Mouse (Mus musculus) brown adipose tissue, adult 24 weeks (tissue): ENCODE measurements around the gene 2610021A01Rik. TPM values are rescaled to one million over a fixed set of nuclear protein-coding genes. Genes with fewer than 3 reads are reported as not detected.
"Not testable (repeated sequence)": the region's sequence is repeated elsewhere in the genome, so short reads cannot be mapped to it uniquely, and the experiment has no call there.

Experiments
- H3K27ac ChIP-seq: fragments of 200-500 bp; replicated peaks from 2 replicates; pipeline ENCODE4 v1.5.1; 2012; ENCODE audit warnings: low read depth, mild to moderate bottlenecking, low read length
- H3K4me1 ChIP-seq: fragments of 200-500 bp; 2 replicates; pipeline ENCODE4 v1.6.1; 2012; ENCODE audit warnings: low read length, mixed read lengths; ENCODE audit not compliant: control insufficient read depth, insufficient read depth, insufficient read length
- H3K4me3 ChIP-seq: fragments of 200-500 bp; 2 replicates; pipeline ENCODE4 v1.5.1; 2012; ENCODE audit warnings: low read depth, mild to moderate bottlenecking, low read length, moderate library complexity; ENCODE audit not compliant: insufficient read depth
- polyA plus RNA-seq: library from polyadenylated mRNA; stranded (reverse); fragments of >200 nt; gene quantifications from 2 replicates; pipeline ENCODE4 v1.2.4, GENCODE M21; 2012; ENCODE audit not compliant: missing spikeins, insufficient read depth, insufficient read length

The 2610021A01Rik gene
- 5.0 and 7.3 TPM in 2 replicates for polyA plus RNA-seq

DNA sequence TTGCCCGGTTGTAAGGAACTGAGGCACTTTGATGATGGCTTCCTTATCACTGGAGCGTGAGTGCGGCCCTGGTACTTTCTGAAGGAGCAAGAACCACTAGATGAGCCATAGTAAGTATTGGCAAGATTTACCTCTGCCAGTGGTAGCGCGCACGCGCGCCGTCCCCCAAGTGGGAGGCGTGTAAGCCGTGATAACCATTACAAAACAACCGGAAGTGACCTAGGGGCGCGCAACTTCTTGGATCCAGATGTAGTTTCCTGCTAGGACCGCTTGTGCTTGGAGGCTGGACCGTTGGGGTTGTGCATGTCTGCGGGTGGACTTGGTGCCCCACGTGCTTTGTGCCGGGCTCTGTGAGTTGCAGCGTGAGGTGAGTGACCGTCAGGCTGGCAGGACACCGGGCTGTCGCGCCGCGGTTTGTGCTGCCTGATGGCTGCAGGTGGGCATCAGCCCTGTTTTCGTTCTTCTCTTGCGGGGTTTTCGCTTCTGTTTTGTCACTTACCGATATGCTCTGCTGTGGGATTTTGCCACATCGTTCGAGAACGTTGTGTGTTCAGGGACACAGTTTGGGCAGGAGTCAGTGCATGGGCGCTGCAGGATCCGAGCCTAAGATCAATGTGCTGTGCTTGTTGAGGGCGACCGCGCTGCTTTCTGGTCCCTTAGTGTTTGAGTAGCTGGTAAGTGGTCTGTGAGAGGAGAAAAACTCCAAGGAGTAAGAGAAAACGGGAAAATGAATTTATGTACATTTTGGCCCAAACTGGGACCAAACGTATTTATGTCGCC is at the start of gene 2610021A01Rik:
TSS of gene 2610021A01Rik (plus strand) at position 197 of the 780 bp plus-strand sequence.
- no peaks in the 10 kb centered on the region; the same call in 1 of the 2 replicates for H3K4me1 ChIP-seq
- peak within 1 kb of the TSS; percentile 53 for H3K27ac ChIP-seq

DNA sequence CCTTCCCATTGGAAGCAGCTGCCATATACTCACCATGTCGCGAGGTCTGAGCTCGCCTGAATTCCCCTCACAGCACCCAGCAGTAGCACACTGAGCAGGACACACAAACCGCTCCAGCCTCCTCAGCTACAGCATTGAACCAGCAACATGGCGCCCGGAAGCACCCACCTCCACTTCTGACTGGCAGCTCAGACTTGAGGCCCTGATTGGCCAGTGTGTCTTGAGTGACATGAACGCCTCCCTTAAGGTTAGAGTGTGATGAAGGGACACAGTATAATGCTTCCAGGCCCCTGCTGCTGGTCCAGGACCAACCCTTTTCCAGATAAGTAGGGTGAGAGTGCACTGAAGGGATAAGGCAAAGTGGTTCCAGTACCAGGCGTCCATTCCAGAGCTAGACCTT is 38.3 kb upstream of the 2610021A01Rik start:
- no peak overlapping the region for H3K4me3 ChIP-seq
- no peak overlapping the region for H3K27ac ChIP-seq
- no peaks in the 10 kb centered on the region for H3K4me1 ChIP-seq

More for the DNA sequence above, at the start of gene 2610021A01Rik:
- peak within 1 kb of the TSS; percentile 70 for H3K4me3 ChIP-seq

DNA sequence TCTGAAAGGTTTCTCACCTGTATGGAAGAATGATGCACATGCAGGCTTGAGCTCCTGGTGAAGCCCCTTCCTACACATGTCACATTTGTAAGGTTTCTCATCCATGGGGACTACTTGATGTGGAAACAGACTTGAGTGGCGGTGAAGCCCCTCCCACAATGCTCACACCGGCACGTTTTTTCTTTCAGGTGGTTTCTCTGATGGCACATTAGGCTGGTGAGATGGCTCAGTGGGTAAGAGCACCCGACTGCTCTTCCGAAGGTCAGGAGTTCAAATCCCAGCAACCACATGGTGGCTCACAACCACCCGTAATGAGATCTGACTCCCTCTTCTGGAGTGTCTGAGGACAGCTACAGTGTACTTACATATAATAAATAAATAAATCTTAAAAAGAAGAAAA is 25.5 kb upstream of the 2610021A01Rik start, which contains the start of gene Gm6871:
TSS of gene Gm6871 (minus strand) at position 101 of the 400 bp plus-strand sequence.
- not testable (repeated sequence) for H3K4me1 ChIP-seq

DNA sequence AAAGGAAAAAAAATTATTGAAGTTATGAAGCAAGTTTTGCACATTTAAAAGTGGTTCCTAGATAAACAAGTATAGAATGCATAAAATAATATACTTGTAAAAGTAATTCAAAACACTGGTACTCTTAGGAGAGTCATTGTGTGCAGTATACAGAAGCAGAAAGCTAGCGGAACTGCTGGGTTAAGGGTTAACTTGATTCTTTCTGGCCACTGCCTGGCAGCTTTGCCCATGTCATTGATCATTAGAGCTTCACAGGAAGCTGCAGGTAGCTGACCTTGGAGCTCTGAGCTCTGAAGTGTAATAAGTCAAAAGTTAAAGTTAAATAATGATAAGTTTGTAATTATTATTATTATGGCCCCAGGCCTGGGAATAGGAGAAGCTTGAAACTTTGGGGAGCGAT is 21.1 kb upstream of the 2610021A01Rik start:
- H3K4me3 ChIP-seq, result no peak overlapping the region
- no peak overlapping the region for H3K27ac ChIP-seq
- no peaks in the 10 kb centered on the region for H3K4me1 ChIP-seq

More for the DNA sequence above, 25.5 kb upstream of the 2610021A01Rik start, which contains the start of gene Gm6871:
- H3K27ac ChIP-seq, H3K4me3 ChIP-seq: not testable (repeated sequence)

DNA sequence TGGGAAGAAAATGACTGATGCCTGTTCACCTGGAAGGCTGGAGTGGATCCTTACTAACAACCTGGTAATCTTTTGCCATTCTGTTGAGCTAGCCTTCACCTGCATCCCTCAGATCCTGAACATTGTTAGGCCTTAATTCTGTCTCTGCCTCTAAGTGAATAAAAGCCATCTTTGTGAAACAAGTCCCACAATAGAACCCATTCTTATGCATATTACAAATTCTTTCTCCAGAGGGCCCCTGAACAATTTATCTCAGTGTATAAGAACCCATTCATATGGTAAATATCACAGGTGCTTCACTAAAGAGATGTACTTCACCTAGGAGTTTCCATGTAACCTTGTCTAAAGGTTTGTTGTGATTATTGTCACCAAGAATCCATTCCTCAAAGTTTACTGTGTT is 17.0 kb upstream of the 2610021A01Rik start:
- no peak overlapping the region for H3K4me3 ChIP-seq
- H3K4me1 ChIP-seq, result no peaks in the 10 kb centered on the region
- no peak overlapping the region for H3K27ac ChIP-seq

DNA sequence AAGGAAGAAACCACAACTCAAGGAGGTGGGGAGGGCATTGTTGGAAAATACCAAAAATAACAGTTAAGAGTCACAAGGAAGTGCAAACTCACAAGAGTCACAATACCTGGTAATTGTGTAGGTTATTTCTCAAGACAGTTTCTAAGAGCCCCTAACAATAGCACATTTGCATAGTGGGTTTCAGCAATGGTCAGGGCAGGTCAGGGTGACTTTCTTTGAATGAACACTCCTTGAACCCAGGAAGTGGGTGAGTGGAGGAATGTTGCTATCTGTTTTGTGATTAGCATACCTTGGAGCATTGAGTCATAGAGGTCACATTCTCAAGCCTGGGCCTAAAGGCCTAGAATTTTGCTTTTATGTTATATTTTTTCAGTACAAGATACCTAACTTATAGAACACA is 11.2 kb upstream of the 2610021A01Rik start:
- H3K4me1 ChIP-seq, H3K27ac ChIP-seq, H3K4me3 ChIP-seq: not testable (repeated sequence)

DNA sequence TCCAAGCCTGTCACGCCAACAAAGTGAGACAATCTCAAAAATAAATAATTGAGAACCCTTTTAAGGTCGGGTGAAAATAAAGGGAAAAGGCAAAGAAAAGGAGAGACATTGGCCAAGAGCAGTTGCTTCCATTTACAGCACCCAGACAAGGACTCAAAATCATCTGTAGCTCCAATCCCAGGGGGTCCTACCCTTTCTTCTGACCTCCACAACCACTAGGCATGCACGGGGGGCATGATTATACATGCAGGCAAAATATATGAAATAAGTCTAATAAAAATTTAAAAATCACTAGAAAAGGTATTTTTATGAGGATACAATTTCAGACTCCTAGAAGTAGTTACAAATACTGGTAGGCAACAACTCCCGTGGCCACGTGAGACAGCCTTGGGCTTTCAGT is 415 bp upstream of the 2610021A01Rik start:
- Histone ChIP-seq H3K4me1 (no peaks in the 10 kb centered on the region; the same call in 1 of the 2 replicates), H3K27ac (peak overlapping the region; percentile 53)

DNA sequence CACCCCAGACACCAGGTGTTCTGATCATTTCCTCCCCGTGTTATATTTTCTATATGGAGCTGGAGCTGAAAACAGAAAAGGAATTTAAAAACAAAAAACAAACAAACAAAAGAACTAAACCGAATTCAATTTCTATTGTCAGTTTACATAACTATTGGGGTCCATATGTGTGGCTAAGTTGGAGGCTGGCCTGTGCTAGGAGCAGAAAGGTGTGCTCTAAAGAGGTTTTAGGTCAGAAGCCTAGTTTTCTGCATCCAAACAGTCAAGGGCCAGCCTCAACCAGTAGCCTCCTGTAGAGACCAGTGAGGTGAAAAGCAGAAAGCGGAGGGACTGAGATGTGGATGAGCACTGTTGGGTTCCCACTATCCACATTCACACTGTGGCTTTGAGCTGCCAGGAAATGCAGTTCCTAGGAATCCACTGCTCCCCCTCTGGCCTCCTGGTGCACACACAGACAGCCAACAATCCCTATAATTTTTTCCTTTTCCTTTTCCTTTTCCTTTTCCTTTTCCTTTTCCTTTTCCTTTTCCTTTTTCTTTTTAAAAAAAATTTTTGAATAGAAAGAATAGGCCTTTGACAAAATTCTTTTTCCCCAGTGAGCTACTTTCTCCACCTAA is 1.0 kb downstream of the 2610021A01Rik start:
- Histone ChIP-seq H3K4me3 (peak overlapping the region; percentile 70), H3K27ac (no peak overlapping the region), H3K4me1 (no peaks in the 10 kb centered on the region; the same call in 1 of the 2 replicates)

More for the DNA sequence above, 415 bp upstream of the 2610021A01Rik start:
- H3K4me3 ChIP-seq, result peak overlapping the region; percentile 70

DNA sequence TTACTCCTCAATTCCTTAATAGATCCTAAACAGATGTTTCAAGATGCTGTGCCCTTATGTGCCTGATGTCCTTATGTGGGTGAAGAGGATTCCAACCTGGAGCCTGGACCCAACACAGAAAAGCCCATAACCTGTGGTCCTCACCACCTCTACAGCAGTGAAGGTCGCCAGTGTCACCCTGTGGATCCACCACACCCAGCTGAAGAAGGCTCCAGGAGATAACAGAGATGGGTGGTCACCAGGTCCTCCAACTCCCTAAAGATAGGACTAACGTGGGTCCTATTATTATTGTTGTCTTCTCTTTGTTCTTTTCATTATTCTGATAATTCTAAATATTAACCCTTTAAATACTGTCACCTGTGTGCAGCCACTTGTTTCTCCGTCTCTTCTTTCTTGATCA is 12.6 kb downstream of the 2610021A01Rik start:
- Histone ChIP-seq H3K4me1 (no peaks in the 10 kb centered on the region), H3K4me3 (no peak overlapping the region), H3K27ac (no peak overlapping the region)

DNA sequence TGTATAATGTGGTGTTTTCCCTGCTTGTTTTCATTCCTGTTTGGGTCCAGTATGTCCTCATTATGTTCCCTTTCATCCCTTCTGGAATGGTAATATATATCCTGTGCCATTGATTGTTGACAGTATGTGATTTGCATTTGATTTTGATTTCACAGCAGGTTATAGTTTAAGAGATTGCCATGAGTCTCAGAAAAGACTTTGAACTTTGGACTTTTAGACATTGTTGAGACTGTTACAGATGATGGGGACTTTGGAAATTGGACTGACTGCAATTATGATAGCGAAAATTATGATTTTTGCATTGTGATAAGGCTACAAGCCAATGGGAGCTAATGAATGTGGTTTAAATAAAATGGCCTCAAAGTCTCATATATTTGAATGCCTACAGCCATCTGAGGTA is 17.2 kb downstream of the 2610021A01Rik start:
- H3K4me1 ChIP-seq, H3K4me3 ChIP-seq, H3K27ac ChIP-seq: not testable (repeated sequence)

DNA sequence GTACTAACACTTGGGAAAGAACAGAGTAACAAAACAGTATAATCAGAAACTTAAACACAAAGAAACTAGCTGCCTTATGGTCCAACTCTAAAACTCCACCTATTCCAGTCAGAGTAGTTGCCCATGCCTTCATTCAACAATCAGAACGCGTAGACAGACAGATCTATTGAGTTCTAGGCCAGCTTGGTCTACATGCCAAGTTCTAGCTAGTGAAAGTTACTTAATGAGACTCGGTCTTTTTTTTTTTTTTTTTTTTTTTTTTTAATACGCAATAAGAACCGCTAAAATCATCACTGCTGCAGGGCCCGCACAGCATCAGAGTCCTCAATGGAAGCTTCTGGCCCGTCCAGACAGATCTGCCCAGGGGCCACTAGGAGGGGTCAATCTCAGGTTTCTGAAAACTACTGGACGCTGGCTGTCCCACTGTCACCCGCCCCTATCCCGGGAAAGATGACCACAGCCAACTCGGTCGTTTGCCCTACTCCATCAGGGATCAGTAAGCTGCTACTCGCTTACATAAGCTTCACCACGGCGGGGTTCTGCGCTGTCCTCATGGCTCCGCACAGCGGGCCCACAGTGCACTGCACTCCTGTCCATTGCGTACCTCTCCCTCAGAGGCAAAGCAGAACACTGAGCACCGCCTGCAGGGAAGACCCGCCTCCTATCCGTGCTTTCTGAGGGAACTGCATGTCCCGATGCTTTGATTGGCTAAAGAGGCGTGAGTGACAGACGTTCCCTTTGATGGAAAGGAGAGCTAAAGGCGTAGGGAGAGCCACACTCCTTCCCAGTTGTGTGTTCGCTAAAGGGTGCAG is 33.6 kb downstream of the 2610021A01Rik start, which contains the start of gene Zfp788:
TSS of gene Zfp788 (plus strand) at position 795 of the 812 bp plus-strand sequence.
- Histone ChIP-seq H3K27ac (peak within 1 kb of the TSS; percentile 67), H3K4me3 (peak within 1 kb of the TSS; percentile 91), H3K4me1 (no peaks in the 10 kb centered on the region)

DNA sequence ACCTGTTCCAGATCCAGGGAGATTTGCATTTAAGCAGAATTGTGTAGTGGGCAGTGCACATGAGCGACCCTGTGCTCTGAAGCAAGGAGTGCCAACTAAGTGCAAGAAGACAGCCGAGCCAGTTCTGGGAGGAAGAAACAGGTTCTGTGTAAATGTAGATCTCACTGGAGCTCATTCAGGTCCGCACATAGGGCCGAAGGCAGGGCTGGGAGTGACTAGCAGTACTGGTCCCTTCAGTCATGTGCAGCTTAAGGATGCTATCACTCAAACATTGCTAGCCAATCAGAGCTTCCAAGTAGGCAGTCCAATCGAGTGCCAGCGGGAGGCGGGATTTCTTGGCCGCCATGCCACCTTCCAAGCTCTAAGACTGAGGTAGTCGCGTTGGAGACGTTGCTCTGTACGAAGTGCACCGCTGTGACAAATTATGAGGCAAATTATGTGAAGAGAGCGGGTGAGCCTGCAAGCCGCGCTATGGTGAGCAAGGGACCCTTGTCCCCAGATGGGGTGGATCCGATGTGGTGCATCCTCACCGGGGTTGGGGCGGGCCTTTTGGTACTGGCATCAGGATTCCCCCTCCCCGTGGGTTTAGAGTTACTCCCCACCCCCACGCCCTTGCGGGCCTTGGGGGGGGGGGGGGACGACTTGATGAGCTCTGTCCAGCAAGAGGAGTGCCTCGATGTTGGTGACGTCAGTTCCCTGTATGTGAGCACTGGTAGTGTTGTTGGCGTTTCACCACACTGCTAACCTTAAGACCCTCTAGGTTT is 34.4 kb downstream of the 2610021A01Rik start:
- H3K4me3 ChIP-seq, result peak overlapping the region; percentile 91
- H3K4me1 ChIP-seq, result no peaks in the 10 kb centered on the region
- peak overlapping the region; percentile 67 for H3K27ac ChIP-seq

DNA sequence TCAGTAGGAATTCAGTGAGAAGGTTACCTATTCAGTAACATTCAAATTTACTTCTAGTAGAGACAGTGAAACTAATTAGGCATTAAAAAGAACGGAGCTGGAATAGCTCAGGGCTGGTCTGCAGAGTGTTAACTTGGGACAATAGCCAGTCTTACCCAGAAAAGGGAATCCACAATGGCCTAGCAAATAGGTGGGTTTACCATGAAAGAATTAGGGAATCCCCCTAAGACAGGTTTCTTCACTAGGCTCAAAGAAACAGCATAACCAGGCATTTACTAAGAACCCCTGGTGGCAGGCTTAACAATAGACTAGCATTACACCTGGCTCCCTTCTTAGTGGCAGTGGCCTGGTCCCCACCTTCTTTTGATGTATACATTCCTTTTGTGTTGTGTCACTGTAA is 75.3 kb downstream of the 2610021A01Rik start:
- H3K4me1 ChIP-seq, H3K27ac ChIP-seq: not testable (repeated sequence)

More for the DNA sequence above, 75.3 kb downstream of the 2610021A01Rik start:
- not testable (repeated sequence) for H3K4me3 ChIP-seq
